Mouse (Mus musculus) gastrocnemius, postnatal 4 days (tissue): ENCODE measurements around the gene Sebox. TPM values are rescaled to one million over a fixed set of nuclear protein-coding genes. Genes with fewer than 3 reads are reported as not detected.

ENCODE experiments used
- DNase-seq, 2 experiments: peaks; one replicate each; pipeline ENCODE4 v3.0.0; 2021 to 2022; ENCODE audit warnings: low spot score in 2 of 2, mixed read lengths in 2 of 2
- long read RNA-seq, 2 experiments: library from polyadenylated mRNA; stranded (forward); transcript quantifications; one replicate each; pipeline ENCODE4 v2.0.0; 2021
- total RNA-seq, 2 experiments: library from RNA; stranded (reverse); gene quantifications; 2 replicates each; pipeline ENCODE4 v1.2.3; 2021

The Sebox gene
- total RNA-seq, result not detected
- long read RNA-seq, experiment 1, result 0 reads
- long read RNA-seq, experiment 2, result 0 reads

DNA sequence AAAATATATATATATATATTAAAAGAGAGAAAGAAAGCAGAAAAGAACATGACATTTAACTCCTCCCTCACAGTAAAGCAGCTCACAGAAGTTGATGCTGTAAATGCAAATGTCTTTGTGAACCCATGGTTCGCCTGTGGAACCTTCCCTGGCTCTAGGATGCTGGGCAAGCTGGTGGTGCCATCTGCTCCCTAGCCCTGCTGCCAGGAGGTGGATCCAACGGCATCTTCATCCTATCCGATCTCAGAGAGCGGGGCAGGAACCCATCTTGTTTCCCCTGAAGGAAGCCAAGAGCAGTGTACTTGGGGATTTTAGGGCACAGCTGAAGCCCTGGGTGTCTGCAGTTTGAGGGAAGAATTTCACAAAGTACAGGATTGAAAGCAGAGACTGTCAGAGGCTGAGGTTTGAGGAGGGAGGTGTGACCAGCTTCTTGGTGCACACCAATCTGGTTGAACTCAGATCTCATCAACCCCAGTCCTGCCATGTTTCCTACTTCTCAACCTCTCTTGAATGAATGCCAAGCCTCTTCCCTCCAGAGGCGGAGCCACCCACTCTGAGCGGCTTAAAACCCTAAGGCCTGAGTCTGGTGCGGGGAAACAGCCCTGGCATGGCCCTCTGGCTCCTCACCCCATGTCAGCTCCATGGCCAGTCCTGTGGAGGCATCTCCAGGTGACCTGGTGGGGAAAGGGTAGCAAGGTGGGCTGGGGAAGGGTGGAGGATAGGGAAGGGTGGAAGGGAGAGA is at the start of gene Sebox:
Sebox (plus strand) TSS at position 539 of the 742 bp plus-strand sequence.
- no peak for DNase-seq

DNA sequence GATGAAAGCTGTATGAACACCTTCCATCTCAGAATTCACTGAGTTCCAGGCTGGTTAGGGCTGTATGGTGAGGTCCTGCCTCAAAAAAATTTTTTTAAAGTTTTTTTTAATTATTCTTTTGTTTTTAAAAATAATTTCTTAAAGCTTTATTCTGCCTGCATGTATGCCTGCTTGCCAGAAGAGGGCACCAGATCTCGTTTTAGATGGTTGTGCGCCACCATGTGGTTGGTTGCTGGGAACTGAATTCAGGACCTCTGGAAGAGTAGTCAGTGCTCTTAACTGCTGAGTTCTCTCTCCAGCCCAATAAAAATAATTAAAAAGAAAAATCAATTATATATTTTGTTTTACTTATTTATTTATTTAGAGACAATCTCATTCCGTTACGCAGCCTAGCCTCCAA is 49.6 kb upstream of the Sebox start:
- peak in 1 of 2 experiments; percentile 64 for DNase-seq

DNA sequence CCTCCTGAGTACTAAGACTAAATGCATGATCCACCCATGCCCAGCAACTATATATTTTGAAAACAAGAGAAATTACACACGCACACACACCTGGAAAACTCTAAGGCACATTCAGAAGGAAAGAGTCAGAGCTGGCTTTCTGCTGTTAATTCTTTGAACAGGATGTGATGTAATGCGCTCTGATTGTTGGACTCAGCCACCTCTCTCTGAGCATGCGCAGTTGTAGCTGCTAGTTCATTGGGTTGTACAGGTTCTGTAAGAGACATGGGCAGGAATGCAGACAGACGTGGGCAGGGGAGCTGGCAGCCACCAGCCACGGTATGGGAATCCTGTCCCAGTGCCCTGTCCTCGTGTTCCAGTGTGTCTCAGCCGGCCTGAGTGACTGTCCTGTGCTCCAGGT is 49.0 kb upstream of the Sebox start:
- no peak for DNase-seq

DNA sequence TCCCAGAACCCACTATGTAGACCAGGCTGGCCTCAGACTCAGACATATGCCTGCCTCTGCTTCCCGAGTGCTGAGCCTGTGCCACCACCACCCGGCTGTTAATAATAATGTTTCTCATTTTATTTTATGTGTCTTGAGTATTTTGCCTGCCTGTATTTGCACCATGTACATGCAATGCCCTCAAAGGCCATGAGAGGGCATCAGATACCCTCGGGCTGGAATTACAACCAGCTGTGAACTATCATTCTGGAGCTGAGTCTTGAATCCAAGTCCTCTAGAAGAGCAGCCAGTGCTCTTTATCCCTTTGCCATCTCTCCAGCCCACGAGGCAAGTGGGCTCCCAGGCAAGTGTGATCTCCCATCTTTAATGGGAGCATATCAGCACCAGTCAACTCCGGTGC is 47.9 kb upstream of the Sebox start:
- DNase-seq, result no peak

DNA sequence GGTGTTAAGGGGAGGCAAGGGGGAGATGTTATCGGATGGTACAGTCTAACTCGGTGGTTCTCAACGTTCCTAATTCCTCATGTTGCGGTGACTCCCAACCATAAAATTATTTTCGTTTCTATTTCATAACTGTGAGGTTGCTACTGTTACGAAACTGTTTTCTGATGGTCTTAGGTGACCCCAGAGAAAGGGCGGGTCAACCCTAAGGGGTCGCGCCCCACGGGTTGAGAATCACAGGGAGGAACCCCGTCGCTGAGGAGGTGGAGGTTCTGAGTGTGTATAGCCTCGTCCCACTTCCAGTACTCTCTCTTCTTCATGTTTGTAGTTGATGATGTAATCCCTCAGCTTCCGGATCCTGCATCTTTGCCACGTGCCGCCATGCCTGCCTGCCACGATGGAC is 44.5 kb upstream of the Sebox start:
- no peak for DNase-seq

DNA sequence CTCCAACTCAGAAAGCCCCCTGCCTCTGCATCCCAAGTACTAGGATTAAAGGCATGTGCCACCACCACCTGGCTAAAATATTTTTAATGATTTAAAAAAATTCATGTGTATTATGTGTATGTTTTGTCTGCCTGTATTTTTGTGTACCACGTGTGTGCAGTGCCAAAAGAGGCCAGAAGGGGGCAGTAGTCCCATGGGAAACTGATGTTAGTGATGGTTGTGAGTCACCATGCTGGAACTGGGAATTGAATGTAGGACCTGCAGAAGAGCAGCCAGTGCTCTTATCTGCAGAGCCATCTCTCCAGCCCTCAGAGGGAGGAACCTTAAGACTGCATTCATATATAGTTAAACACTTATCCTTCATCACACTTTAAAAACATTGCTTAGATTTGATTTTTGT is 41.4 kb upstream of the Sebox start:
- no peak for DNase-seq

DNA sequence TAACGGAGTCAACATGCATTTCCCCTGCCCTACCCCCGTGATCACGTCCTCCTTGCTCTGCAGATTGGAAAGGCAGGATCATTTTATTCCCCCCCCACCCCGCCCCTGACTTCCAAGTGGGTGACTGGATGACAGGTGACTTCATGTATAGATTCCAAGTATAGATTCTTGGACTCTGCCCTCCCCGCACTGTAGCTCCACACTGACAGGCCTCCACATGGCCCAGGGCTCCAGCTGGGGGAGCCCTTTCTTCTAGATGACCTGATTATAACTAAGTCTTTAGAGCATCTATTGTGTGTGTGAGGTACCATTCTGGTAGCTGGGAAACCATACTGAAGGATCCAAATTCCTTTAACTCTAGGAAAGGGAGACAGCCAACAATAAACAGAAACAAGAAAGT is 40.6 kb upstream of the Sebox start:
- no peak for DNase-seq

DNA sequence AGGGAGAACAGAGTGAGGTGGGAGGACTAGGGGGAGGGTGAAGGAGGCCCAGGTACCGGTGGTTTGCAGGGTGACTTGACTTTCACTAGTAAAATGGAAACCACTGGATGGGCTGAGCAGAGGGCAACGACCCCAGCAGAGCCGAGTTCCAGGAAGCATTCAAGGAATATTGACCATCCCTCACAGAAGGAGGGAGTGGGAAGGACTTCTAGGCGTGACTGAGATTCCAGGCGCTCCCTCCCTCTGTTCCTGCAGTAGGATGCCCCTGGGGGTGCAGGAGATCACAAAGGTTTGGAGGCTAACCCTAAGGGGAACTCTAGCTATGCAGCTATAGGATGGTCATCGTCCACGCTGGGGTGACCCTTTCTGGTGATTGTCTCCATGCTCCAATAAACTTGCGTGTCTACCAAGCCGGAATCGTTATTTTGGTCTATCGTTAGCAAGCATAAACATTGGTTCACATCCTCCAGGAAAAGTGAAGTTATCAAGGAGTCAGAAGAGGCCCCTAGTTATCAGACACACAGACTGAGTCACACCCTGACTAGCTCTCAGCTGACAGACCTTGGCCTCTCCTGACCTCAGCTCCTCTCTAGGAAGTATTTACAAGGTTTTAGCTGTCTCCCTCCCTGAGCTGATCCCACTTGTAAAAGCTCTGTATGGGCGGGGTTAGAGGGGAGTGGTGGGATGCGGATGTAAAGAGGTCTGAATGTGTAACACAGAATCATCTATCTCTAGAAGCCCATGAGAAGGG is 39.8 kb upstream of the Sebox start:
- no peak for DNase-seq

DNA sequence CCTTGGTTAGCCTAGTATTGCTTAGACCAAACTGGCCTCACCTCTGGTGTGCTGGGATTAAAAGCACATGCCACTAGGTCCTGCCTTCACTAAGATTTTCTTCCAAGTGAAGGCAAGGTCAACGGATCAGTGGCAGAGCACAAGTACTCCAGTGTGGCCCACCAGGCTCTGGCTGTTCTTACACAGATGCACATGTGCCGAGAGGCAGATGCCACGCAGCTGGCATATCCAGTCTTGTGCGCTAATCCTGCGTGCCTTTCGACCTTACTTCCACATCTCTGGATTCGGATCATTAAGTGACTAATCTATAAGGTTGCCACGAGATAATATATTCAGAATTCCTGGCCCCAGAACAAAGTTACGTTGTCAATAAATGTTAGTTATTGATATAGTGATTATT is 38.1 kb upstream of the Sebox start:
- DNase-seq, result no peak

DNA sequence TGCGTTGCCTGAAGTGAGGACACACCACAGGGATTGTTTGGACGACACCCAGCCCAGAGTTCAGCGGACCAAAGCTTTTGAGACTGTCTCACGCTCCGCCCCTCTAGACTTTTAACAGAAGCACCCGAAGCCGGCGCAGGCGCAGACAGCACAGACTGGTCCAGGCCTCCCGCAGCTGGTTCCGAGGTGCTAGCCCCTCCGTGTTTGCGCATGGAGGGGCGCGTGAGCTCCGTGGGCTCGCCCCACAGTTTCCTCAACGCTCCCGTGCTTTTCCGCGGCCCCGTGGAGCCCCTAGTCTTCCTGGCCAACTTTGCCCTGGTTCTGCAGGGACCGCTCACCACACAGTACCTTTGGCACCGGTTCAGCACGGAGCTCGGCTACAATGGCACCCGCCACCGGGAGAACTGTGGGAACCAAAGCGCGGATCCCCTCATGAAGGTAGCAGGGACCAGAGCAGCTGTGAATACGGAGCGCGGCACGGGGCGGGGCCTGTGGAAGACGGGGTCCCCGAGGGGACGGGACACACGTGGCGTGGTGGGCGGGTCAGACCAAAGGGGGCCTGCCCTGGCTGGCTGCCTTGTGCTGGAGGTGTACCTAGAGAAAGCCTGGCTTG is 37.6 kb upstream of the Sebox start, which contains the start of gene Slc46a1:
Slc46a1 (plus strand) TSS at position 130 of the 613 bp plus-strand sequence.
- DNase-seq, result peak; percentile 84 to 92

DNA sequence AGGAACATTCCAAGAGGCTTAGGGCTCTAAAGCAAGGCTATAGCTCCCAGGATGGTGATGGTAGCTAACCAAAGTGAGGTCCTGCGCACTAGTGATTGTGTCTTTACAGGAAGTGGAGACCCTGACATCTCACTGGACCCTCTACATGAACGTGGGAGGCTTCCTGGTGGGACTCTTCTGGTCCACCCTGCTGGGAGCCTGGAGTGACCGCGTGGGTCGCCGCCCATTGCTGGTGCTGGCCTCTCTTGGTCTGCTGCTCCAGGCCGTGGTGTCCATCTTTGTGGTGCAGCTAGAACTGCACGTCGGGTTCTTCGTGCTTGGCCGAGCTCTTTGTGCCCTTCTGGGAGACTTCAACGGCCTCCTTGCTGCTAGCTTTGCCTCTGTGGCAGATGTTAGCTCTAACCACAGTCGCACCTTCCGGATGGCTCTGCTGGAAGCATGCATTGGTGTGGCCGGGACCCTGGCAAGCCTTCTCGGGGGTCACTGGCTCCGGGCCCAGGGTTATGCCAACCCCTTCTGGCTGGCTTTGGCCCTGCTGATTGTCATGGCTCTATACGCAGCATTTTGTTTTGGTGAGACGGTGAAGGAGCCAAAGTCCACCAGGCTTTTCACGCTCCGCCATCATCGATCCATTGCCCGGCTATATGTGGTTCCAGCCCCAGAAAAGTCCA is 36.9 kb upstream of the Sebox start:
- peak in 1 of 2 experiments; percentile 17 for DNase-seq

DNA sequence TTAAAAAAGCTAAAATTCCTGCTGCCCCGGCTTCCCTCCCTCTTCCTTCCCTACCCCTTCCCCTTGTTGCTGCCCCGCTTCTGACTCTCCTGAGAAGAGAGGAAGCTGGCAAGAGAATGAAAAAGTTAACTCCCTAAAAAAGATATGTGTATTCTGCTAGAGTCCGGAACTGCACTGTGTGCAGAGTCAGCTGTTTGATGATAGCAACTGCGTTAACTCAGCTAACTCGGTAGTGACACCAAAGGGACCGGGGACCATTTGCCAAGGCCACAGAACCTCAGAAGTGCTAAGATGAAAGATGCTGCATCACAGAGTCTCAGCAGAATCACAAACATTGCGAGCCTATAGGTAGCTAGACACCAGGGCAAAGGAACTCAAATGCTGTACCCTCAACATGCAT is 35.7 kb upstream of the Sebox start:
- no peak for DNase-seq

DNA sequence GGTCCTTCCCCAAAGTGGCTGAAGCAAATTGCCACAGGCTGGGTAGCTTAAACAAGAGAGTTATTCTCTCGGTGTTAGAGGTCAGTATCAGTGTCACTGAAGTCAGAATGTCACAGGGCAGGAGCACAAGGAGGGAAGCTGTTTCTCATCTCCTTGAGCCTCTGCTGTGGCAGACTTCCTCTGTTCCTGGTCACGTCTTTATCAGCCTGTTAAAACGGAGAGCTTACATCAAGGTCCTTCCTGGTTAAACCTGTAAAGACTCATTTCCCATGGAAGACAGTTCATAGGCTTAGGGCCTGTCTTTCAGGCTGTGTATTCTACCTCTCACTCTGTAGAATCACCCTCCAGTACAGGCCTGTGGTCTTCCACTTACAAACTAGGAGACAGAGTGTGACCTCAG is 35.3 kb upstream of the Sebox start:
- DNase-seq, result no peak

DNA sequence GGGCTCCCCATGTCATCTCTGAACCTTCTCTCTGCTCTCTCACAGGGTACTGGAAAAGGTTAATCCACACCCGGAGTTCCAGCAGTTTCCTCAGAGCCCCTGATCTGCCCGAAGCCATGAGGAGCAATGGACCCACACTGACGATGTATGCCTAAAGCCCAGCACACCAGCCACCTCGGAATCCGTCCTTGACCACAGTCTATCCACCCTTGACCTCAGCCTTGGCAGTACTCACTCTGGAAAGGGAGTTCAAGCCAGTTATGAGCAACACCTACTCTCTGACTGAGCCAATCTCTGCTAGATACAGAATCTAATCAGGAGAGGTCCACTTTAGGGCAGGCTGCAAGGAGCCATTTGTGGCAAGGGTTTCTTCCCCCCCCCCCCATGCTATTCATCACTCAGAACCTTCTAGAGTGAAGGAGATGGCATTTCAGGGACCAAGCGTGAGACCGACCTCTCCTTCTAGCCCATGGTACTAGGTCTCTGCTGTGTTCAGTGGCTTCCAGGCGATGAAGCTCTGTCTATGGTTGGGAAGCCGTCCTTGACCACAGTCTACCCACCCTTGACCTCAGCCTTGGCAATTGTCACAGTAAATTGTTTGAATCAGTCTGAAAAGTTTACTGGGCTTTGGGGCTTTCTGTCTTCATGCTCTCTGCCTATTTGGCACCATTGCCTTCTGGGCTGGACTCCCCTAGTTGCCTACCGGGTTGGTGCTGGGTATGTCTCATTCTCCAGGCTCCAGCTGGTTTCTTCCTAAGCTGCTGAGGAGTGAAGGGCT is 31.7 kb upstream of the Sebox start:
- DNase-seq, result no peak

DNA sequence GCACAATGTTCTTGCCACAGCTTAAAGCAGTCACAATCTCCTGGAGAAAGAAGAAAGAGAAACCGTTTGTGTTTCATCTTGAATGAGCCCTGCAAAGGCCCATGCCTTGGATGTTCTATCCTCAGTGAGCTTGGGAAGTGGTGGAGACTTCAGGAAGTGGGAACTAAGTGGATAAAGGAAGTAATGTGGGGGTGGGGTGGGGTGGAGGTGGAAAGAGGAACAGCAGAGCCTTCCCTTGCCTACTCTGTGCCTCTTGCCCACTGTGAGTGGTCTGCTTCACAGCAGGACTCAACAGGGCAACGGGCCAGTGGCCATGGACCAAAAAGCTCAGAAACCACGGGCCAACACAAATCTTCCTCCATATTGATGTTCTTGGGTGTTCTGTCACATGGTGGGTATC is 28.0 kb upstream of the Sebox start:
- no peak for DNase-seq

DNA sequence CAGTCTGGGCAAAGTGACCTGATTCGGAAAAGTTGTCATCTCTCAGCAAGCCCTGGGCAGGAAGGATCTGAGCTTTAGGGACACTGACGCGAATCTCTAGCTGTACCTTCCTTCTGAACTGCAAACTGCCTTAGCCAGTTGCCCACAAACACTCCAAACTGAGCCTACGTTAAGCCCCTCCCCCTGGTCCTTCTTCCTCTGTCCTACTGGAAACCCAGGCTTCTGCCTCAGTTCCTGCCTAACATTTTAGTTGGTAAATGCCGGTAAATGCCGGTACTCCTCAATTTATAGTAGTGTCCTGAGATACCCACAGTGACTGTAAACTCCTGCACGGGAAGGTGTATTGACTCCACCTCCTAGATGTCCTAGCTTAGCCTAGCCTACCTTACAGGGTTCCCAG is 19.6 kb upstream of the Sebox start:
- DNase-seq, result no peak

DNA sequence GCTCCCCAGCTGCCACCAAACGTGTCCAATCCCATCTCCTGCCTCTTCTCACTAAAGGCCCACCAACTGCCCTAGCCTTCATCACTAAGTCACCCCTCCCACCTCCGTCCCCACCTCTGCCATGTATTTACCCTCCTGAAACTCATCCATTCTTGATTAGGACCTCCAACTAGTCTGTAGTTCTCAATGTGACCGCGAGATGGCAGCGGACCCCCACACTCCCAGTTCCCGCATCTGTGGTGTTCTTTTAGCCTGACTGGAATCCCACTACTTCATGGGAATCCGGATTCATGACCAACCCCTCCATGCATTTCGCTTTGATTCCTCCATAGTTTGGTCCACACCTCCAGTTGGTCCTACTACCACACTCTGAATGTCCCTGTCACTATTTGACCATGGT is 15.1 kb upstream of the Sebox start:
- peak in 1 of 2 experiments; percentile 64 for DNase-seq

DNA sequence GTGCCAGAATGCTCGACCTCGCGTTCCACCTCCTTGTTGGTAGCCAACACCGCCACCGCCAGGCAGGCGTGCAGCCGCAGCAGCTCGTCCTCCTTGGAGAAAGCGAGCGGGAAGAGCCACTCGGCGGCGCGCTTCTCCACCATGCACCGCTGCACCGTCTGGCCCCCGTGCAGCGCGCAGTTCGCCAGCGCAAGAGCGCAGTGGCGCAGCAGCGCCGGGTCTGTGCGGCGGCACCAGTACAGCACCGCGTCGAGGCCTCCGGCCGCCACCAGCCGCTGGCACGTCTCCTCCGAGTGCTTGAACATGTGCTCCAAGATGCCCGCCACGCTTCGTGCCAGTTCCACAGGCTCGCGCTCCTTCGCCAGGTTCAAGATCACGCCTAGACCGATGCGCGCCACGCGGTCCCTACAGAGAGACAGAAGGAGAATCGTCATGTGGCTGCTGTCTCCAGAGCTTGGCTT is 12.4 kb upstream of the Sebox start:
- no peak for DNase-seq

DNA sequence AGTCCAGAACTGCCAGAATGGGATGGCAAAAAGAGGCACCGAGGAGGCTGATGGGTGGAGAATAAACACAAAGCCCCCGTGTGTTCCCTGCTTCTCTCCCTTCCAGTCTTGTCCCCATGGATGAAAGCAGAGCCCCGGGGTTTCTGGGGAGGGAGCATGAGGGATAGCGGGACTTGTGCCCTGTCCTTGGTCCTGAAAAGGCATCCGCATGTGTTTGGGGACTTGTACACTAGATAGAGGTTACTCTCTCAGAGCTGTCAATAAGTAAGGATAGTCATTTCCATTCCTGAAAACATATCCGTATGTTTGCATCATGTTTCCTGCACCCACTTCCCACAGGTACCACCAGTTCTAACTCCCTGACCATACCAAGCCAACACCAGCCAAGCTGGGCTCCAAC is 7.3 kb upstream of the Sebox start:
- peak in 1 of 2 experiments; percentile 35 for DNase-seq

DNA sequence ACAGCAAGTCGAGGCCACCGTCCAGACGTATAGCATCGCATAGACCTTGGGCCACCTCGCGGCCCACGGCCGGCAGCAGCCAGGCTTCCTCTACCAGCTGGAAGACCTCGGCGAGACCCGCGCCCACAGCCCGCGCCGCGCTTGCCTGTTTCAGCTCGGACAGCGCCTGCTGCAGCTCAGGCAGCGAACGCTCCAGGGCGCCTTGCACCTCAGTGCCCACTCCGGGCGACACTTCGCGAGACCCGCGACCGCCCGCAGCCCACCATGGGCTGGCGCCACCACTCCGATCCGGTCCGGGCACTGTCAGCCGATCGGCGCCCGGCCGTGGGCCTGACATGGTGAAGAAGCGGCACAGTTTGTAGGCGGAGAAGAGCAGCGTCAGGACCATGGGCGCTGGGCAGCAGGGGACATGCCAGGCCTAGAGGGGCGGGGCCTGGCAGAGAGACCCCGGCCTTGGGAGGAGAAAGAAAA is 6.1 kb upstream of the Sebox start:
- peak in 1 of 2 experiments; percentile 28 for DNase-seq
